Mouse (Mus musculus) CD4-positive, CD25-positive, alpha-beta regulatory T cell (primary cell): Measurements from ENCODE around the gene Ubqln2. TPM values are rescaled to one million over a fixed set of nuclear protein-coding genes. Genes with fewer than 3 reads are reported as not detected.

Experiments
- polyA plus RNA-seq: library from polyadenylated mRNA; unstranded; fragments of 100-300 nt; shearing (Covaris generic); gene quantifications from one replicate; pipeline ENCODE4 v1.2.1, GENCODE M21; 2017

The Ubqln2 gene
- polyA plus RNA-seq = 8.3 TPM

DNA sequence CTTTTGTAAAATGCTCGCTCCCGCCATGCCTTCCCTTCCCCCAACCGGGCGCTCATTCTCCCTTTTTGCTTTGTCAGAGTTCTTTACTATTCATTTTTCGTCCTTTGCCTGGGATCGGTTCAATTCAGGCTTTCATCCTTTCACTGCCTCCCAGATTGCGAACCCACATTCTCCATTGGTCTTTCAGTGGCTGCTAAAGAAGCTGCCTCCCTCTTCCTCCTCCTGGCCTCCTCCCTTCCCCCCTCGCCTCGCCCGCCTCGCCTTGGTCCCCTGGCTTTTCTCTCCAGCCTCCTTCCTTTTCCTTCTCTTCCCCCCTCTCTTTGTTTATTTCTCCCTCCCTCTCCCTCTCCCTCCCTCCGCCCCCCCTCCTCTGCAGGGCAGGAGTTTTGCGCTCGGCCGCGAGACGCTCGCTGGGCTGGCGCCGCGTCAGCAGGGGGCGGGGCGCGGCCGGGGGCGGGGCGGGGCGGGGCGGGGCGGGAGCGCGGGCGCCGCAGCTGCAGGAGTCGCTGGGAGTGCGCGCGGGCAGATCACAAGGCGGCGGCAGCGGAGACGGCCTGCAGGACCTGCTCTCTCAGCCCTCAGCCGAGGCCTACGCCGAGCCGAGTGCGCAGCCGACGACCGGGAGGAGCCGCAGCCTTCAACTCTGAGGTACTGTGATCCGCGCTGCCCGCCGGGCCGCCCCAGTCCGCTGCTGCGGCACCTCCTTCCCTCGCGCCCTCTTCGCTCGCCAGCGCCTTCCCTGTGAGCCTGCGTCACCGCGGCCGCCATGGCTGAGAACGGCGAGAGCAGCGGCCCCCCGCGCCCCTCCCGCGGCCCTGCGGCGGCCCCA lies at the start of gene Ubqln2:
Ubqln2 (plus strand) TSS at position 540 of the 829 bp plus-strand sequence.

Other genes with a start within 250 kb of the Ubqln2 start
- gene Cypt3, start 60.4 kb downstream of the Ubqln2 start, polyA plus RNA-seq = not detected
- gene Kctd12b, start 198.2 kb downstream of the Ubqln2 start, polyA plus RNA-seq = 1.5 TPM
- gene Nbdy, start 225.4 kb downstream of the Ubqln2 start, polyA plus RNA-seq = 58.2 TPM